Mouse (Mus musculus) heart, embryonic 11.5 days (tissue): ENCODE results near the gene Maml1. TPM values are rescaled to one million over a fixed set of nuclear protein-coding genes. Genes with fewer than 3 reads are reported as not detected.
A peak's percentile ranks its signal among the peaks of the same experiment; 100 is the strongest.

Experiments used
- ATAC-seq: fragments of 200-750 bp; cut with Nextera tagmentation; replicated peaks from 2 replicates; pipeline ENCODE4 v1.8.0; 2017; ENCODE audit warnings: moderate library complexity; ENCODE audit not compliant: insufficient number of reproducible peaks, low FRiP score, low TSS enrichment
- H3K27ac ChIP-seq: fragments of 300-500 bp; sonication (generic); 2 replicates; pipeline ENCODE4 v1.5.1; 2014; ENCODE audit warnings: mild to moderate bottlenecking, low read depth, low read length
- H3K27me3 ChIP-seq: fragments of 300-500 bp; sonication (generic); 2 replicates; pipeline ENCODE4 v1.6.1; 2014; ENCODE audit warnings: mild to moderate bottlenecking, low read length, mixed read lengths; ENCODE audit not compliant: control insufficient read depth, insufficient read depth
- H3K36me3 ChIP-seq: fragments of 300-500 bp; sonication (generic); 2 replicates; pipeline ENCODE4 v1.6.1; 2014; ENCODE audit warnings: mild to moderate bottlenecking, low read length, moderate library complexity, mixed read lengths; ENCODE audit not compliant: control insufficient read depth, insufficient read depth
- H3K4me1 ChIP-seq: fragments of 300-500 bp; sonication (generic); 2 replicates; pipeline ENCODE4 v1.6.1; 2014; ENCODE audit warnings: low read length; ENCODE audit not compliant: control insufficient read depth, insufficient read depth
- H3K4me2 ChIP-seq: fragments of 300-500 bp; sonication (generic); 2 replicates; pipeline ENCODE4 v1.6.1; 2014; ENCODE audit warnings: mild to moderate bottlenecking, moderate library complexity
- H3K4me3 ChIP-seq: fragments of 300-500 bp; sonication (generic); 2 replicates; pipeline ENCODE4 v1.5.1; 2014; ENCODE audit warnings: low read depth, low read length
- H3K9ac ChIP-seq: fragments of 300-500 bp; sonication (generic); 2 replicates; pipeline ENCODE4 v1.6.1; 2014; ENCODE audit warnings: mild to moderate bottlenecking, low read depth, low read length, moderate library complexity
- H3K9me3 ChIP-seq: fragments of 300-500 bp; sonication (generic); replicated peaks from 2 replicates; pipeline ENCODE4 v1.6.1; 2016; ENCODE audit warnings: low read length; ENCODE audit not compliant: control insufficient read depth
- WGBS: fragments of 180-500 bp; shearing (Covaris S2); extraction: QIAGEN DNeasy Blood & Tissue Kit; methylation state at CpG from one replicate; pipeline ENCODE4 v1.1.7; 2014; ENCODE audit not compliant: insufficient replicate concordance; 5-methylcytosine and 5-hydroxymethylcytosine counted together
- polyA plus RNA-seq: library from polyadenylated mRNA; unstranded; fragments of >200 nt; fragmentation: Nextera tagmentation; extraction: Ambion mirVana; gene quantifications from 2 replicates; pipeline ENCODE4 v1.2.1, GENCODE M21; 2014

Maml1 gene
- polyA plus RNA-seq, 1 experiment from 2014 or later, result 5.9 TPM

DNA sequence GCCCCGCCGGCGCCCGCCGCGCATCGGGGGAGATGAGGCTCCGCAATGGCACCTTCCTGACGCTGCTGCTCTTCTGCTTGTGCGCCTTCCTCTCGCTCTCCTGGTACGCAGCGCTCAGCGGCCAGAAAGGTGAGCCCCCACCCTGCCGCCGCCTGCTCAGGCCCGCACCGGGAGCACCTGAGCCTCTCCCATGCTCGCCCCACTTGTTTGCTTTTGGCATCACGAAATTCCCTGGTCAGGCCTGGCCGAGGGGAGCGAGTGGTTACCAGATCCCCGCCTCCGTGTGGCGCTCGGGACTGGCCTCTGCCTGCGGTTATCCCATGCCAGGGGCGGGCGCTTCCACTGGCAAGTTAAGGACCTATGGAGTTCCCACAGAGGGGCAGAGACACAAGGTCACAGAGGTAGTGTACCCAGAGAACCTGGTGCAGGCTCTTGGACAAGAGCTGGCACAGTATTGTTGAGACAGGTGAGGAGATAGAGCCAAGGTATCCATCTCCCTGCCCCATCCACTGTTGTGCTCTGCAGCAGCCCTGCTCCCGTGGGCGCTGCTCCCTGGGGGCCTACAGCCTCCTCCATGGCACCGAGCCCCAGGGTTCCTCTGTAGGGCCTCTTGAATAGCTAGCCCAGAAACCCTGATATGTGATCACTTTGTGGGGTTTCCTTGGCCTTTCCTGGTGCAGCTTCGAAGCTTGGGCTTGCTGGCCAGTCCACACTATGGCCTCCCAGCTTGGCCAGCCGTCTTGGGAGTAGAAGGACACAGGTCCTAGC lies 66.3 kb downstream of the Maml1 start:
- Histone ChIP-seq H3K9ac (peak overlapping the region; percentile 90), H3K27me3 (peaks cover 15% of the 10 kb centered on the region), H3K4me3 (peak overlapping the region; percentile 91), H3K27ac (peak overlapping the region; percentile 83), H3K9me3 (no peaks in the 10 kb centered on the region), H3K4me2 (peak overlapping the region; percentile 97), H3K4me1 (peaks cover 17% of the 10 kb centered on the region), H3K36me3 (no peaks in the 10 kb centered on the region)
- no peak for ATAC-seq
- WGBS, result 4% methylated on average over 34 of the region's 34 CpGs

DNA sequence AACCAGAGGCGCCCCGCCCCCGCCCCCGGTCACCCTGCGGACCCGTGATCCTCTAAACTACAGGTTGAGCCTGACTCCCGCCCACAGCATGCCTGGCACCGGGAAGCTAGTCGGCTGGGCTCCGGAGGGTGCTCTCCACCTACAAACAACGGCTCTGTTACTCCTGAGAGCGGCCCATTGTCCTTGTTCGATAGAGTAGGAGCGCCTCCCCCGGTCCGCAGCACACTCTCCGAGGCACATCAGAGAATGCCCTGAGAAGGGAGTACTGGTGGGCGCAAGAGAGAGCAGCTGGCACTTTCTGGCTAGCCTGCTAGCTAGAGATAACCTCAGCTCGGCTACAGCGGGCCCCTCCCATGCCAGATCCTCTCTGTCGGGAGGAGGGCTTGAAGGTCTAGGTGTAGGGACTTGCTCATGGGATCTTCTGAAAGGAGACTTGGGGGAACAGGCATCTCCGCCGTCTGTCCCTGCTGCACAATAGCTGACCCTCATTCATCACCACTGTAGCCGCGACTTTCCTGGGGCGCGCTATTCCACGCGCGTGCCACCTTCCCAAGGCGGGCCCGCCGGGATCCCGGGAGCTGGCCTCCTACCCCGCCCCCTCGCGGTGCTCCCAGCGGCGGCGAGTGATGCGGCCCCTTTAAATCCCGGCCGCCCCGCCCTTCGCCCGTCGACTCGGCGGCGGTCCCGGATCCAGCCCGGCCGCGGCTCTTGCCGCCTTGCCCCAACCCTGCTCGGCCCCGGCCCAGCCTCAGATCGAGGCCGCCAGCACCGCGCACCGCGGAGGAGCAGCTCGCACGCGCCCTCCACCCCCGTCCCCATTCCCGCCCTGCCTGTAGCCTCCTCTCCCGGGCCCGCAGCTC lies 67.2 kb downstream of the Maml1 start:
- peak overlapping the region; percentile 91 for H3K4me3 ChIP-seq
- H3K27me3 ChIP-seq, result peaks cover 8% of the 10 kb centered on the region; the same call in 1 of the 2 replicates
- H3K36me3 ChIP-seq, result no peaks in the 10 kb centered on the region
- peak overlapping the region; percentile 83 for H3K27ac ChIP-seq
- H3K9ac ChIP-seq, result peak overlapping the region; percentile 90
- peak; percentile 88 for ATAC-seq
- H3K9me3 ChIP-seq, result no peaks in the 10 kb centered on the region
- WGBS, result under 1% methylated on average over 69 of the region's 70 CpGs
- H3K4me2 ChIP-seq, result peak overlapping the region; percentile 97
- H3K4me1 ChIP-seq, result peaks cover 16% of the 10 kb centered on the region

- no peak for ATAC-seq
- H3K4me3 ChIP-seq, result peak overlapping the region; percentile 91
- peak overlapping the region; percentile 97 for H3K4me2 ChIP-seq
- no peaks in the 10 kb centered on the region for H3K36me3 ChIP-seq
- H3K27me3 ChIP-seq, result peaks cover 7% of the 10 kb centered on the region; the same call in 1 of the 2 replicates
- H3K9me3 ChIP-seq, result no peaks in the 10 kb centered on the region
- WGBS, result 7% methylated on average over 17 of the region's 17 CpGs
- peaks cover 15% of the 10 kb centered on the region for H3K4me1 ChIP-seq
- H3K27ac ChIP-seq, result peak overlapping the region; percentile 83
- H3K9ac ChIP-seq, result peak overlapping the region; percentile 90
Measured at GRCm38 (mm10) chr11:50223783-50224662, 68.1 kb downstream of the Maml1 start.

DNA sequence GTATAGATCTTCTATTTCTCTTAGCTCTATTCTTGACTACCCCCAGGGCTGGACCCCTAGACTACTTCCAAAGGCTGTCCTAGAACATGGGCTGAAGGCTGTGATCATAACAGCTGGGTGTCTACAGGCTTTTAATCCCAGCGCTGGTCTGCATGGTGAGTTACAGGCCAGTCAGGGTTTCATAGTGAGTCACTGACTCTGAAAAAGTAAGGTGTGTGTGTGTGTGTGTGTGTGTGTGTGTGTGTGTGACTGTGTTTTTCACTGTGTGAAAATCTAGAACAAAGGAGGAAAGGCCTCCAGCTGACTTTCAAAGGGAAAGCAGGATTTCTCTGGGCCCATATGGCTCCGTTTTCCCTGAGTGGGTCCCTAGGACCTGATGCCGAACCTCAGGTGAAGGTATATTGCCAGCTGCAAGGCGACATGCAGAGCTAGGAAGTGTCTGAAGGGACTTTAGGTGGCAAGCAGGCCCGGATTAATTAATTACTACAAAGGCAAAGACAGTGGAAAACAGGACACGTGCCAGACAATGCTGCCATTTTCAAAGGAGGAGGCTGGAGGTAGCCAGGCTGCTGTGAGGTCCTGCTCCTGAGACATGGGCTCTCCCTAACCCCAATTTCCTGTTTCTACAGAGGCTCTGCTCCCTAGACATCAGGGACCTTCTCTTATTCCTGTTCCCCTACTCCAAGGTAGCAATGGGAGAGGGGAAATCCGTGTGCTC lies 69.4 kb downstream of the Maml1 start:
- no peak overlapping the region for H3K4me3 ChIP-seq
- no peak overlapping the region for H3K9ac ChIP-seq
- no peak overlapping the region for H3K27ac ChIP-seq
- ATAC-seq, result no peak
- no peaks in the 10 kb centered on the region for H3K9me3 ChIP-seq
- peaks cover 10% of the 10 kb centered on the region for H3K4me1 ChIP-seq
- no peak overlapping the region for H3K4me2 ChIP-seq
- WGBS, result 62% methylated on average over 7 of the region's 7 CpGs
- 0 out of 2 replicates have a peak, but pooled peaks cover 3% of the 10 kb centered on the region for H3K27me3 ChIP-seq
- H3K36me3 ChIP-seq, result no peaks in the 10 kb centered on the region

- Histone ChIP-seq H3K4me2 (no peak overlapping the region), H3K9me3 (no peaks in the 10 kb centered on the region), H3K27ac (no peak overlapping the region), H3K4me3 (no peak overlapping the region), H3K27me3 (0 out of 2 replicates have a peak, but pooled peaks cover 3% of the 10 kb centered on the region), H3K4me1 (peaks cover 13% of the 10 kb centered on the region), H3K9ac (no peak overlapping the region), H3K36me3 (no peaks in the 10 kb centered on the region)
- 60% methylated on average over 2 of the region's 2 CpGs for WGBS
- ATAC-seq, result no peak
Measured at GRCm38 (mm10) chr11:50219833-50220232, 72.3 kb downstream of the Maml1 start.

- peak; percentile 28; the same call in 1 of the 2 replicates for ATAC-seq
- no peaks in the 10 kb centered on the region for H3K27me3 ChIP-seq
- no peak overlapping the region for H3K4me2 ChIP-seq
- H3K27ac ChIP-seq, result no peak overlapping the region
- H3K36me3 ChIP-seq, result no peaks in the 10 kb centered on the region
- H3K9me3 ChIP-seq, result no peaks in the 10 kb centered on the region
- peaks cover 22% of the 10 kb centered on the region for H3K4me1 ChIP-seq
- no peak overlapping the region for H3K9ac ChIP-seq
- no peak overlapping the region for H3K4me3 ChIP-seq
- 55% methylated on average over 4 of the region's 4 CpGs for WGBS
Measured at GRCm38 (mm10) chr11:50217811-50218210, 74.3 kb downstream of the Maml1 start.

DNA sequence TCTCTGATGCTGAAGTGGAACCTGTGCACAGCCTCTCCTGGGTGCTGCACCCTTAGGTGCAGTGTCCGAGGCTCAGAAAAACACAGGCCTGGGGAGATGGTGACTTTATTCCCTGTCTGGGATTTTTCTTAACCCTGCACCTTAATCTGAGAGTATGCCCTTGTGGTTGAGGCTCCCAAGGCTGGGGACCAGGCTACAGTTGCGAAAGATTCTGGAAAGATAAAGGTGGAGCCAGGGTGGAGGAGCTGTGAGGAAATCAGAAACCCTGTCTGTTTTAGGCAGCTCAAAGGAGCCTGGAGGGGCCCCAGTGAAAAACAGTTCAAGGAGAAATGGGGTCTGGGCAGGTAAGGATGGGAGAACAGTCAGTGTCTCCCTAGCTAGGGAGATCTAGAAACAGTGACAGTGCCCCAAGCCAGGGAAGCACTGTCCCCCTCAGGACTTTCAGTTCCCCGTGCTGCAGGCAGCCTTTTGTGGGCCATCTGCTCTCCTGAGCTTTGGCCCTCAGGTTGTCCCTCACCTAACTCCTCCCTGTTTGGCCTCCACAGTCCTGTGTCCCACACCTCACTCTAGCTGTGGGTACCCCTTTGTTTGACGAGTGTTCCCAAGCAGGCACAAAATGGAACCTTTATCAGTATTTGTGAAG lies 75.3 kb downstream of the Maml1 start:
- no peaks in the 10 kb centered on the region for H3K27me3 ChIP-seq
- peaks cover 26% of the 10 kb centered on the region for H3K4me1 ChIP-seq
- no peak for ATAC-seq
- no peak overlapping the region for H3K27ac ChIP-seq
- H3K9me3 ChIP-seq, result no peaks in the 10 kb centered on the region
- no peaks in the 10 kb centered on the region for H3K36me3 ChIP-seq
- H3K4me2 ChIP-seq, result no peak overlapping the region
- no peak overlapping the region for H3K9ac ChIP-seq
- 73% methylated on average over 4 of the region's 4 CpGs for WGBS
- no peak overlapping the region for H3K4me3 ChIP-seq
